Mouse (Mus musculus): ENCODE measurements around the gene Strc.

DNA sequence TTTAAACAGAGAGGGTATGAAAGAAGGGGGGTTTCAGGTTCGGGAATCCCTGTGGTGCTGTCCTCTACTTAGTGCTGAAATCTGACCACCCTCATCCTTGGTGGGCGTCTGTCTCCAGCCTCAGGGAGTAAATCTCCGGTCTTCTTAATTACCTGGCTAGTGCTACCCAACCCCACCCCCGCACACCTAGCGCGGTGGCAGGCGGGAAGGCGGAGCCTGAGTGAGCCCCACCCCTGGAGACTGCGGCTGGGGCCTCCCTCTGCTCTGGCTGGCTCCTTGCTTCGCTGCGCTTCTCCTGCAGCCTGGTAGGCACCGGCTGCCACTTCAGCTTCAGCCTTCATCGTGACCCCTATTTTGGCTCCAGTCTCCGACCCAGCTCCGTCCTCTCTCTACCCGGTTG, 28.6 kb downstream of the Strc start:
- TF ChIP-seq CTCF (IDR thresholded peaks at IDR 0.05; ENCODE audit: low read depth) (no peak), EP300 (IDR thresholded peaks at IDR 0.05; ENCODE audit: low read depth) (no peak)

All from liver, embryonic 14.5 days (tissue).